Mouse (Mus musculus): ENCODE results near the gene Ppp2ca. TPM values are rescaled to one million over a fixed set of nuclear protein-coding genes. Genes with fewer than 3 reads are reported as not detected.

Ppp2ca gene
- polyA plus RNA-seq, 1 experiment from 2014 or later: 42.1 TPM

DNA sequence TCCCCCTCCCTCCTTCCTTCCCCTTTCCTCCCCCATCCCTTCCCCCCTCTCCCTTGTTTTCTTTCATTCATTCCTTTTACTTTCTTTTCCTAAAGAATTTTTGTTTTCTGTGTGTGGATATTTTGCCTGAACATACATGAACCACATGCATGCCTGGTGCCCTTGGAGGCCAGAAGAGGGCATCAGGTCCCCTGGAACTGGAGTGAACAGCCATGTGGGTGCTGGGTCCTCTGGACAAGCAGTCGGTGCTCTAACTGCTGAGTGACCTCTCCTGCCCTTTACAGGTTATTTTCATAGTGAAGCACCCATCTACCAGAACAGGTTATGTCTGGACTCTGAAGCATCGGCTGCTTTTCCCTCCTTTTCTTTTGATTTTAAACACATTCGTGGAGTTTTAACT, 34.1 kb upstream of the Ppp2ca start:
- Histone ChIP-seq H3K4me3 (ENCODE audit: low read depth, low read length) (no peak overlapping the region), H3K9me3 (ENCODE audit: low read length) (no peaks in the 10 kb centered on the region), H3K9ac (replicated peaks; ENCODE audit: low read depth) (no peak overlapping the region), H3K27me3 (replicated peaks; ENCODE audit: insufficient read depth, low read length) (no peaks in the 10 kb centered on the region), H3K4me2 (replicated peaks; ENCODE audit: low read depth, low read length) (no peak overlapping the region), H3K36me3 (ENCODE audit: insufficient read depth, low read length) (no peaks in the 10 kb centered on the region), H3K27ac (ENCODE audit: low read length) (no peak overlapping the region), H3K4me1 (ENCODE audit: insufficient read depth, low read depth, low read length) (no peaks in the 10 kb centered on the region)
- DNase-seq (ENCODE audit: low spot score) (peak; percentile 53), ATAC-seq (peak; percentile 63; the same call in 1 of the 2 replicates)
- 34% methylated on average over 3 of the region's 3 CpGs for WGBS
- TF ChIP-seq EP300 (IDR thresholded peaks at IDR 0.05) (no peak), CTCF (IDR thresholded peaks at IDR 0.05) (peak; percentile 70)

DNA sequence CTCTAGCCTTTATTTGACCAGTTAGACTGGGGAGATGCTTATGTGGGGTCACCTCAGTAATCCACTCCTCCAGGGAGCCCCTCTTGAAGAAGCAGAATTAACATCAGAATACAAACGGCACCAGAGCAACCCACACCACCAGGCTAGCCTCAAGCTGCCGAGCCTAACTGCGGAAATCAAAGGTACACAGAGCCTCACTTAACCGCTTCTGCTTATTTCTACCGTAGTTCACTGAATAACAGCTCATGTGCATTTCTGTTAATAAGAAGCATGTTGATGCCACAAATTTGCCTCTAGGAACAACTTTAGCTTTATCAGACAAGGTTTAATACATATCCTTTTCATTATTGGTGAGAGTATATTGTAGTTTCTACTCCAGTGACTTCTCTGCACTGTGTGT, 32.6 kb upstream of the Ppp2ca start:
- 5% methylated on average over 5 of the region's 5 CpGs for WGBS
- no peak for ATAC-seq
- Histone ChIP-seq H3K4me2 (replicated peaks; ENCODE audit: low read depth, low read length) (no peak overlapping the region), H3K4me3 (ENCODE audit: low read depth, low read length) (no peak overlapping the region), H3K36me3 (ENCODE audit: insufficient read depth, low read length) (no peaks in the 10 kb centered on the region), H3K9ac (replicated peaks; ENCODE audit: low read depth) (no peak overlapping the region), H3K27me3 (replicated peaks; ENCODE audit: insufficient read depth, low read length) (no peaks in the 10 kb centered on the region), H3K4me1 (ENCODE audit: insufficient read depth, low read depth, low read length) (no peaks in the 10 kb centered on the region), H3K27ac (ENCODE audit: low read length) (no peak overlapping the region), H3K9me3 (ENCODE audit: low read length) (no peaks in the 10 kb centered on the region)
- DNase-seq (ENCODE audit: low spot score): no peak
- TF ChIP-seq EP300 (IDR thresholded peaks at IDR 0.05) (no peak), CTCF (IDR thresholded peaks at IDR 0.05) (no peak)

DNA sequence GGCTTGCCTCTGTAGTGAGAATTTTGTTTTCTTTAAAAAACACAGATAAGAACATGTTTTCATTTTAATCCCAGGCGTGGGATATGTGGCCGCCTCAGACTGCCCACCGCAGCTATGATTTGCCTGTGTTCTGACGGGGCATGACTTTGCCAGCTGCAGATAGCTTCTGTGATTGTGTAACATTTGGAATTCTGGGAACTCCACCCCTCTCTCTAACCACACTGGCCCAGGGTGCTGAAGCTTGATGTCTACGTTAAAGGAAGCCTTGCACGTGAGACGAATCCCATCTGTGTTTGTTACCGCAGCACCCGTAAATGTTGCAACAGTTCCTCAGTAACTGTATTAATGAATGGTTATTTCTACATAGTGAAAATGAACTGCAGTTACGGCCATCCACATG, 26.7 kb upstream of the Ppp2ca start:
- Histone ChIP-seq H3K4me2 (replicated peaks; ENCODE audit: low read depth, low read length) (no peak overlapping the region), H3K27ac (ENCODE audit: low read length) (peak overlapping the region; percentile 57; the same call in 1 of the 2 replicates), H3K27me3 (replicated peaks; ENCODE audit: insufficient read depth, low read length) (no peaks in the 10 kb centered on the region), H3K9ac (replicated peaks; ENCODE audit: low read depth) (no peak overlapping the region), H3K4me1 (ENCODE audit: insufficient read depth, low read depth, low read length) (no peaks in the 10 kb centered on the region; the same call in 1 of the 2 replicates), H3K4me3 (ENCODE audit: low read depth, low read length) (no peak overlapping the region), H3K9me3 (ENCODE audit: low read length) (no peaks in the 10 kb centered on the region), H3K36me3 (ENCODE audit: insufficient read depth, low read length) (no peaks in the 10 kb centered on the region)
- ATAC-seq (peak; percentile 84), DNase-seq (ENCODE audit: low spot score) (peak; percentile 90)
- WGBS: 42% methylated on average over 10 of the region's 10 CpGs
- peak; percentile 75 for TF ChIP-seq EP300 (IDR thresholded peaks at IDR 0.05)
- TF ChIP-seq CTCF (IDR thresholded peaks at IDR 0.05): no peak

DNA sequence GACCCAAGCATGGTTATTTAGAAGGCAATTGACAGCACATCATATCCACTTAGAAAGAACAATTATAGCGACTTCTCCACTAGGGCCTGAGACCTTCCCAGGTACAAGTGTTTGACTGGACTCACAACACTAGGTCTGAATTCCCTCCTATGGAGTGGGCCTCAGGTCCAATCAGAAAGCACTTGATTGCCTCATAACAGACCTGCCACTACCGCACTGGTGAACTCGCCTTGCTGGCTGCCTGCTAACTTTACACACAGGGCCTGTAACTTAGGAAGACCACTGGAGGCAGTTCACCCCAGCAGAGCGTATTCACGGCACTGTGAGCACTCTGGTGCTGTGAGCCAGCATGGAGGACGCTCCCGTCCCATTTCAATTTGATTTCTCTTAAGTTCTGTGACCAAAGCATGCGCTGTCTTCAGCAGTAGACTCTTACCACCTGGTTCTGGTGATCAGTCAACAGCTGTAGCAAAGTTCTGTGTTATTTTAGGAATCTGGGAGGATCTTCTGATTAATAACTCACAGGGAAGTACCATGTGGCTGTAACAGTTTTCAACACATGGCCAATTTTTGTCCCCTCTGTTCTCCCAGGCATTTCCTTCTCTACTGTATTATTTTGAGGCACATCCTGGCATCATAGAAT, 24.8 kb upstream of the Ppp2ca start:
- DNase-seq (ENCODE audit: low spot score) (no peak), ATAC-seq (no peak)
- WGBS: 69% methylated on average over 8 of the region's 8 CpGs
- H3K36me3 ChIP-seq (ENCODE audit: insufficient read depth, low read length): no peaks in the 10 kb centered on the region
- no peaks in the 10 kb centered on the region for H3K9me3 ChIP-seq (ENCODE audit: low read length)
- H3K4me1 ChIP-seq (ENCODE audit: insufficient read depth, low read depth, low read length): no peaks in the 10 kb centered on the region; the same call in 1 of the 2 replicates
- no peak overlapping the region for H3K27ac ChIP-seq (ENCODE audit: low read length)
- H3K4me3 ChIP-seq (ENCODE audit: low read depth, low read length): no peak overlapping the region
- no peak overlapping the region for H3K4me2 ChIP-seq (replicated peaks; ENCODE audit: low read depth, low read length)
- no peaks in the 10 kb centered on the region for H3K27me3 ChIP-seq (replicated peaks; ENCODE audit: insufficient read depth, low read length)
- TF ChIP-seq CTCF (IDR thresholded peaks at IDR 0.05): 0 out of 2 replicates have a peak, but pooled peaks have one; percentile 12
- TF ChIP-seq EP300 (IDR thresholded peaks at IDR 0.05): no peak
- no peak overlapping the region for H3K9ac ChIP-seq (replicated peaks; ENCODE audit: low read depth)

DNA sequence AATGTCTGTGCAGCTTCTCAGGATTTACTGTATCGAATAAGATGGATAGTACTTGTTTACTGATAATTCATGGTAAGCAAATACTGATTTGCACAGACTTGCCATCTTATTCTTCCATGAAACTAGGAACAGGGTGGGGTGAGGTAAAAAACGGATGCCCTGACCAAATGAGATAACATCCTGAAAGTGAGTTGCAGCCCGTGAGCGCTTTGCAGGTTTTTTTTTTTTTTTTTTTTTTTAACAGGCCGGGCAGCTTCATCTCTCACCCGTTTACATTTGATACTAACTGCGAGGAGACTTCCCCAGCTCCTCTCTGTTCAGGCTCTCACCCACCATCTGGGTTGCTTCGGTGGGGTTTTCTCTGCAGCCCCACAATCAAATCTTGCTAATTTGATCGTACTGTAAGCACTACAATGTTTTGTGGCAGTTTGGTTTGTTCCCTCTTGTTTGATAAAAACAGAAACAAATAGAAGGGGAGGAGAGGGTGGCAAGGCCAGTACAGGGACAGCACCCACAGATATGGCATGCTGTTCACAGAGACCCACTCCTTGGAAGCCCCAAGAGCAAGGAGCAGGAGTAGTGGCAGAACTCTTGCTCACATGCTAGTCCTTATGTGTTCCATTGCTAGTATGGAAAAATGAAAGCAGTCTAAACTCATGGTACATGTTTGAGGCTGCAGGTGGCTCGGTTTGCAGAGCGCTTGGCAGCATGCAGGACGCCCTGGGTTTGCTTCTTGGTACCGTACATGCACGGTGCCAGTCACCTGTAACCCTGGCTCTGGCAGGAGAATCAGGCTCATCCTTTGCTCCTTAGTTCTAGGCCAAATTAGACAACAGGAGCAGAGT, 23.6 kb upstream of the Ppp2ca start:
- 51% methylated on average over 14 of the region's 14 CpGs for WGBS
- H3K27me3 ChIP-seq (replicated peaks; ENCODE audit: insufficient read depth, low read length): no peaks in the 10 kb centered on the region
- no peak overlapping the region for H3K9ac ChIP-seq (replicated peaks; ENCODE audit: low read depth)
- TF ChIP-seq EP300 (IDR thresholded peaks at IDR 0.05): no peak
- TF ChIP-seq CTCF (IDR thresholded peaks at IDR 0.05): no peak
- no peak overlapping the region for H3K4me3 ChIP-seq (ENCODE audit: low read depth, low read length)
- no peak for ATAC-seq
- no peak overlapping the region for H3K4me2 ChIP-seq (replicated peaks; ENCODE audit: low read depth, low read length)
- H3K9me3 ChIP-seq (ENCODE audit: low read length): no peaks in the 10 kb centered on the region
- no peaks in the 10 kb centered on the region; the same call in 1 of the 2 replicates for H3K4me1 ChIP-seq (ENCODE audit: insufficient read depth, low read depth, low read length)
- no peak overlapping the region for H3K27ac ChIP-seq (ENCODE audit: low read length)
- H3K36me3 ChIP-seq (ENCODE audit: insufficient read depth, low read length): no peaks in the 10 kb centered on the region
- DNase-seq (ENCODE audit: low spot score): no peak

DNA sequence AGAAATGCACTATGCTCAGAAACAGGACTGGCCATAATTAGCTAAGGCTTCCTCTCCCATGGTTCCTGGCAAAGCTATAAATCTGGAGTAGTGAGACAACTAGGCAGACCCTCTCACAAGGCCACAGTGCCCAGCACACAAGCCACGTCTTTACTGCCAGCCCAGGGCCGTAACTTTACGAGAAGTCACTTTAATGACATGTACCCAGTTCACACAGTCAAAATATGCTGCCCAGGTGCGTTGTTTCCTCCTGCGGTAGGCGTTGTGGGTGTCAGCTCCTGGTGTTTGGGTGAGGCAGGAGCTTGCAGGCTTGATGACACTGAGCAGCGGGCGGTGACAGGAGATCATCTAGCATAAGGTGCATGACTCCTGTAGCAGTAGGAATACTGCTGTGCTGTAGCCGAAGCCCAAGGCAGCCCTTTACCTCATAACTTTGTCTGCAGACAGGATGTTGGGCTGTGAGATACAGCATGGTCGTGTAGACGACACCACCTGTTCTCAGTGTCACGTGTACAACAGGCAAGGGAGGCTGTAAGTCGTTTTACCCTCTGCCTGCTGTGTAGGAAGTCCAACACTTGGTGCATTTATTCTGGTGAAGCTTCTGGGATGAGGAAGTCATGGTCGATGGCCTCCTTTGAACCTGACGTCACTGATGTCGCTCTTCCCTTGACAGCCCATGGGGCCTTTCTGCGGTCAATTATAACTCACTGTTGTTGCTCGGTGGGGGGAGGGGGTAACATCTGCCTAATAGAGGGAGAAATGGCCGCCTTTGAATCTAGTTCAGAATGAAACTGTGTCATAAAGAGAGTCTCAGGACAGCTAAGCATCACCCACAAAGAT, 22.5 kb upstream of the Ppp2ca start:
- Histone ChIP-seq H3K27ac (ENCODE audit: low read length) (no peak overlapping the region), H3K4me3 (ENCODE audit: low read depth, low read length) (no peak overlapping the region), H3K9ac (replicated peaks; ENCODE audit: low read depth) (no peak overlapping the region), H3K4me2 (replicated peaks; ENCODE audit: low read depth, low read length) (no peak overlapping the region), H3K9me3 (ENCODE audit: low read length) (no peaks in the 10 kb centered on the region), H3K4me1 (ENCODE audit: insufficient read depth, low read depth, low read length) (no peaks in the 10 kb centered on the region; the same call in 1 of the 2 replicates), H3K27me3 (replicated peaks; ENCODE audit: insufficient read depth, low read length) (no peaks in the 10 kb centered on the region), H3K36me3 (ENCODE audit: insufficient read depth, low read length) (no peaks in the 10 kb centered on the region)
- DNase-seq (ENCODE audit: low spot score): peak; percentile 46
- TF ChIP-seq EP300 (IDR thresholded peaks at IDR 0.05): no peak
- TF ChIP-seq CTCF (IDR thresholded peaks at IDR 0.05): no peak
- 66% methylated on average over 19 of the region's 19 CpGs for WGBS
- no peak for ATAC-seq
